Mouse (Mus musculus) adrenal gland, postnatal 14 days (tissue): ENCODE results near the gene Gm21882. TPM values are rescaled to one million over a fixed set of nuclear protein-coding genes. Genes with fewer than 3 reads are reported as not detected.
"Not testable (repeated sequence)": the region's sequence is repeated elsewhere in the genome, so short reads cannot be mapped to it uniquely, and the experiment has no call there.

ENCODE experiments used
- DNase-seq: peaks from one replicate; pipeline ENCODE4 v3.0.0; 2021; ENCODE audit warnings: mixed read lengths
- long read RNA-seq, 2 experiments: library from polyadenylated mRNA; stranded (forward); transcript quantifications; one replicate each; pipeline ENCODE4 v2.0.0; 2021
- total RNA-seq: library from RNA; stranded (reverse); gene quantifications from 2 replicates; pipeline ENCODE4 v1.2.3, GENCODE M21; 2021

Gene Gm21882
- total RNA-seq = not detected in 2 replicates
- long read RNA-seq, experiment 1 = 0 reads
- long read RNA-seq, experiment 2 = 0 reads

GRCm38 (mm10) chrY:40381423-40381822 is at the start of gene Gm21882:
Gene Gm21882 (minus strand): TSS chrY:40381523.
- DNase-seq = not testable (repeated sequence)

Other genes with a start within 250 kb of the Gm21882 start
- gene Gm21865, start 64.6 kb downstream of the Gm21882 start, total RNA-seq = not detected in 2 replicates